Mouse (Mus musculus): ENCODE measurements at regions not wholly inside any gene's neighbourhood (a gene's known extent, or its start where the extent isn't known, plus 50 kb on each side); places are given as distances from the start of the nearest gene placed in this dataset.
"Not testable (repeated sequence)": the region's sequence is repeated elsewhere in the genome, so short reads cannot be mapped to it uniquely, and the experiment has no call there.

GRCm38 (mm10) chr1:194424201-194424600 is 193.8 kb upstream of the Plxna2 start:
- Histone ChIP-seq H3K36me3 (no peaks in the 10 kb centered on the region), H3K9me3 (no peaks in the 10 kb centered on the region), H3K4me3 (no peak overlapping the region), H3K4me1 (replicated peaks) (no peaks in the 10 kb centered on the region; the same call in 1 of the 2 replicates), H3K27ac (no peak overlapping the region), H3K27me3 (ENCODE audit: insufficient read depth, poor library complexity, severe bottlenecking) (no peaks in the 10 kb centered on the region)
- WGBS = 92% methylated on average over 2 of the region's 2 CpGs
- no peak for DNase-seq (ENCODE audit: low spot score)

GRCm38 (mm10) chr1:194412193-194412592 is 205.8 kb upstream of the Plxna2 start:
- H3K9me3 ChIP-seq = no peaks in the 10 kb centered on the region
- no peaks in the 10 kb centered on the region for H3K4me1 ChIP-seq (replicated peaks)
- no peaks in the 10 kb centered on the region for H3K36me3 ChIP-seq
- H3K27me3 ChIP-seq (ENCODE audit: insufficient read depth, poor library complexity, severe bottlenecking) = no peaks in the 10 kb centered on the region
- no peak overlapping the region for H3K4me3 ChIP-seq
- 83% methylated on average over 5 of the region's 5 CpGs for WGBS
- no peak overlapping the region for H3K27ac ChIP-seq
- no peak for DNase-seq (ENCODE audit: low spot score)

- no peaks in the 10 kb centered on the region for H3K36me3 ChIP-seq
- H3K27ac ChIP-seq = no peak overlapping the region
- 82% methylated on average over 2 of the region's 2 CpGs for WGBS
- no peaks in the 10 kb centered on the region for H3K9me3 ChIP-seq
- H3K4me1 ChIP-seq (replicated peaks) = no peaks in the 10 kb centered on the region
- H3K27me3 ChIP-seq (ENCODE audit: insufficient read depth, poor library complexity, severe bottlenecking) = no peaks in the 10 kb centered on the region
- no peak overlapping the region for H3K4me3 ChIP-seq
- DNase-seq (ENCODE audit: low spot score) = no peak
Measured at GRCm38 (mm10) chr1:194411788-194412187, 206.2 kb upstream of the Plxna2 start.

GRCm38 (mm10) chr1:194399281-194399680 is 218.7 kb upstream of the Plxna2 start:
- no peaks in the 10 kb centered on the region for H3K9me3 ChIP-seq
- H3K4me1 ChIP-seq (replicated peaks) = peaks cover 5% of the 10 kb centered on the region; the same call in 1 of the 2 replicates
- H3K27ac ChIP-seq = no peak overlapping the region
- no peaks in the 10 kb centered on the region for H3K27me3 ChIP-seq (ENCODE audit: insufficient read depth, poor library complexity, severe bottlenecking)
- H3K4me3 ChIP-seq = no peak overlapping the region
- DNase-seq (ENCODE audit: low spot score) = no peak
- no peaks in the 10 kb centered on the region for H3K36me3 ChIP-seq

GRCm38 (mm10) chr1:194396754-194397460 is 221.1 kb upstream of the Plxna2 start:
- 84% methylated on average over 4 of the region's 4 CpGs for WGBS
- H3K27me3 ChIP-seq (ENCODE audit: insufficient read depth, poor library complexity, severe bottlenecking) = no peaks in the 10 kb centered on the region
- no peaks in the 10 kb centered on the region for H3K9me3 ChIP-seq
- no peaks in the 10 kb centered on the region for H3K36me3 ChIP-seq
- peaks cover 8% of the 10 kb centered on the region; the same call in 1 of the 2 replicates for H3K4me1 ChIP-seq (replicated peaks)
- H3K4me3 ChIP-seq = no peak overlapping the region
- H3K27ac ChIP-seq = no peak overlapping the region
- DNase-seq (ENCODE audit: low spot score) = no peak

- 36% methylated on average over 3 of the region's 3 CpGs for WGBS
- no peaks in the 10 kb centered on the region for H3K36me3 ChIP-seq
Measured at GRCm38 (mm10) chr1:194393720-194394119, 224.3 kb upstream of the Plxna2 start.

GRCm38 (mm10) chr1:194390202-194390601 is 227.8 kb upstream of the Plxna2 start:
- no peaks in the 10 kb centered on the region for H3K36me3 ChIP-seq
- 73% methylated on average over 2 of the region's 2 CpGs for WGBS
- no peak for DNase-seq (ENCODE audit: low spot score)

More at GRCm38 (mm10) chr1:194393720-194394119, 224.3 kb upstream of the Plxna2 start:
- Histone ChIP-seq H3K4me1 (replicated peaks) (peaks cover 10% of the 10 kb centered on the region; the same call in 1 of the 2 replicates), H3K9me3 (no peaks in the 10 kb centered on the region), H3K27ac (no peak overlapping the region), H3K4me3 (no peak overlapping the region), H3K27me3 (ENCODE audit: insufficient read depth, poor library complexity, severe bottlenecking) (no peaks in the 10 kb centered on the region)
- no peak for DNase-seq (ENCODE audit: low spot score)

GRCm38 (mm10) chr1:194378135-194378534 is 239.9 kb upstream of the Plxna2 start:
- Histone ChIP-seq H3K36me3 (no peaks in the 10 kb centered on the region), H3K9me3 (no peaks in the 10 kb centered on the region), H3K4me3 (no peak overlapping the region), H3K27ac (no peak overlapping the region), H3K4me1 (replicated peaks) (no peaks in the 10 kb centered on the region), H3K27me3 (ENCODE audit: insufficient read depth, poor library complexity, severe bottlenecking) (no peaks in the 10 kb centered on the region)
- 69% methylated on average over 1 of the region's 1 CpGs for WGBS
- DNase-seq (ENCODE audit: low spot score) = no peak

More at GRCm38 (mm10) chr1:194390202-194390601, 227.8 kb upstream of the Plxna2 start:
- Histone ChIP-seq H3K27me3 (ENCODE audit: insufficient read depth, poor library complexity, severe bottlenecking) (no peaks in the 10 kb centered on the region), H3K4me1 (replicated peaks) (peaks cover 10% of the 10 kb centered on the region; the same call in 1 of the 2 replicates), H3K4me3 (no peak overlapping the region), H3K27ac (no peak overlapping the region), H3K9me3 (no peaks in the 10 kb centered on the region)

- DNase-seq (ENCODE audit: low spot score); H3K4me3 ChIP-seq; H3K9me3 ChIP-seq; H3K27ac ChIP-seq; H3K27me3 ChIP-seq (ENCODE audit: insufficient read depth, poor library complexity, severe bottlenecking); H3K4me1 ChIP-seq (replicated peaks); H3K36me3 ChIP-seq: not testable (repeated sequence)
- WGBS = 87% methylated on average over 4 of the region's 4 CpGs
Measured at GRCm38 (mm10) chr1:194373511-194373910, 244.5 kb upstream of the Plxna2 start.

GRCm38 (mm10) chr1:194363917-194364316 is 254.1 kb upstream of the Plxna2 start:
- H3K36me3 ChIP-seq = no peaks in the 10 kb centered on the region
- peak overlapping the region; percentile 35 for H3K27ac ChIP-seq
- WGBS = 87% methylated on average over 5 of the region's 5 CpGs

GRCm38 (mm10) chr1:194363129-194363768 is 254.8 kb upstream of the Plxna2 start:
- Histone ChIP-seq H3K36me3 (no peaks in the 10 kb centered on the region), H3K27me3 (ENCODE audit: insufficient read depth, poor library complexity, severe bottlenecking) (no peaks in the 10 kb centered on the region), H3K4me1 (replicated peaks) (peaks cover 22% of the 10 kb centered on the region), H3K4me3 (no peak overlapping the region), H3K27ac (peak overlapping the region; percentile 30; the same call in 1 of the 2 replicates), H3K9me3 (no peaks in the 10 kb centered on the region)
- DNase-seq (ENCODE audit: low spot score) = peak; percentile 44
- WGBS = 40% methylated on average over 1 of the region's 1 CpGs

More at GRCm38 (mm10) chr1:194363917-194364316, 254.1 kb upstream of the Plxna2 start:
- DNase-seq (ENCODE audit: low spot score) = no peak
- Histone ChIP-seq H3K4me1 (replicated peaks) (peaks cover 22% of the 10 kb centered on the region), H3K4me3 (no peak overlapping the region), H3K9me3 (no peaks in the 10 kb centered on the region), H3K27me3 (ENCODE audit: insufficient read depth, poor library complexity, severe bottlenecking) (no peaks in the 10 kb centered on the region)

- H3K27me3 ChIP-seq (ENCODE audit: insufficient read depth, poor library complexity, severe bottlenecking) = no peaks in the 10 kb centered on the region
- peak overlapping the region; percentile 30; the same call in 1 of the 2 replicates for H3K27ac ChIP-seq
- no peaks in the 10 kb centered on the region for H3K36me3 ChIP-seq
- peaks cover 22% of the 10 kb centered on the region for H3K4me1 ChIP-seq (replicated peaks)
- H3K9me3 ChIP-seq = no peaks in the 10 kb centered on the region
- no peak overlapping the region for H3K4me3 ChIP-seq
- no peak for DNase-seq (ENCODE audit: low spot score)
Measured at GRCm38 (mm10) chr1:194362298-194362697, 255.7 kb upstream of the Plxna2 start.

- no peaks in the 10 kb centered on the region for H3K9me3 ChIP-seq
- no peak overlapping the region for H3K4me3 ChIP-seq
- H3K27ac ChIP-seq = no peak overlapping the region
- no peak for DNase-seq (ENCODE audit: low spot score)
- H3K4me1 ChIP-seq (replicated peaks) = peaks cover 22% of the 10 kb centered on the region
- H3K36me3 ChIP-seq = no peaks in the 10 kb centered on the region
- 33% methylated on average over 1 of the region's 1 CpGs for WGBS
- H3K27me3 ChIP-seq (ENCODE audit: insufficient read depth, poor library complexity, severe bottlenecking) = no peaks in the 10 kb centered on the region
Measured at GRCm38 (mm10) chr1:194361316-194361715, 256.7 kb upstream of the Plxna2 start.
